Mouse (Mus musculus): ENCODE results near the gene Dazap1.

DNA sequence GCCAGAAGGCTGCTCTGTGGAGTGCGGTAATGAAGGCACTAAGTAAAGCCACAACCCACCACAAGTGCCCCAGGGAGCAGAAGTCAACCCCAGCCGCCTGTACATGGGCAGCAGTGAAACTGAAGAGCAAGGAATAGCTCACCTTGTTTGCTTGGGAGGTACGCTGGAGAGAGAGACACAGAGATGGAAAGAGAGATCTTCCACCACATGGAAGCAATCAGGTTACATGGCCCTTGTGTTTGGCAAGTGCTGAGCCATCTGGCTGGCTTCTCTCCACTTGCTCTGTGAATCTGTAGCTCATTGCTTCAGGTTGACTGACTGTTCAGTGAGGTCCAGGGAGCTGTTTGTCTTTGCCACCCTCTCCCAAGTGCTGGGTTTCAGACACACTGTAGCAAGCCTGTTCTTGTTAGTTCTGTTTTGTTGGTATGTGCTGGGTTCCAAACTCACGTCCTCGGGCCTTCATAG, 71.3 kb downstream of the Dazap1 start:
- no peak for TF ChIP-seq POLR2A (IDR thresholded peaks at IDR 0.05; ENCODE audit: extremely low read depth, insufficient read depth, low read length)
- TF ChIP-seq CTCF (IDR thresholded peaks at IDR 0.05; ENCODE audit: low read depth, low read length): no peak

All from liver, adult 2 months (tissue).